Mouse (Mus musculus): ENCODE results near the gene Prtg. TPM values are rescaled to one million over a fixed set of nuclear protein-coding genes. Genes with fewer than 3 reads are reported as not detected.

Prtg gene
- total and polyA plus RNA-seq, 3 experiments = not detected

DNA sequence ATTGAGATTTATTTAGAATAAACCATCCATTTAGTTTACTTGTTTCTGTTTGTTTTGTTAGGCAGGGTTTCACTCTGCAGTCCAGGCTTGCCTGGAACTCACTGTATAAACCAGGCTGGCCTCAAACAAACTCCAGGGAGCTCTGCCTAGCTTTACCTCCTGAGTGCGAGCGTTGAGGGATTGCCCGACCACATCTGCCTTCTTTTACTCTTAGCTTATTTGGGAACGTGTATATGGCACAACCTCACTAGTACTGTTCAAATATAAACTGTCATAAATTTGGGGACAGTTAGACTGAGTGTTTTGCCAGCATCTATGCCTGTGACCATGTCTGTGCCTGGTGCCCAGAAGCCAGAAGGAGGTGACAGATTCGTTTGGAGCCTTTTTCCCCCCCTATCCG, 72.0 kb downstream of the Prtg start:
- TF ChIP-seq TCF12 (IDR thresholded peaks at IDR 0.05; ENCODE audit: low read depth, low read length) (no peak), MXI1 (IDR thresholded peaks at IDR 0.05; ENCODE audit: low read depth, low read length) (no peak), MAX (IDR thresholded peaks at IDR 0.05; ENCODE audit: low read length) (no peak), BHLHE40 (IDR thresholded peaks at IDR 0.05; ENCODE audit: borderline replicate concordance, low read depth, low read length) (no peak), CHD2 (IDR thresholded peaks at IDR 0.05; ENCODE audit: low read length) (no peak), CTCF (IDR thresholded peaks at IDR 0.05 in 2 of 3, conservative IDR thresholded peaks at IDR 0.05 in 1 of 3; ENCODE audit: control insufficient read depth in 1 of 3, insufficient read depth in 1 of 3, low read depth in 2 of 3, low read length in 3 of 3, poor library complexity in 1 of 3, severe bottlenecking in 1 of 3) (no peak), ZNF384 (IDR thresholded peaks at IDR 0.05; ENCODE audit: low read depth, low read length) (no peak)
- Histone ChIP-seq H3K4me1 (ENCODE audit: control insufficient read depth in 1 of 2, insufficient read depth in 2 of 2, low read length in 2 of 2) (peaks cover 3 to 7% of the 10 kb centered on the region in 2 experiments; a peak in 3 of 4 replicates), H3K9ac (ENCODE audit: control insufficient read depth, low read depth, low read length, poor library complexity, severe bottlenecking) (no peak overlapping the region), H3K79me2 (ENCODE audit: control insufficient read depth, insufficient read depth, low read length, poor library complexity) (no peaks in the 10 kb centered on the region), H3K9me3 (replicated peaks; ENCODE audit: insufficient read depth, low read length) (no peaks in the 10 kb centered on the region), H3K27me3 (ENCODE audit: control insufficient read depth in 1 of 2, insufficient read depth in 2 of 2, low read length in 2 of 2) (peaks cover 3 to 14% of the 10 kb centered on the region in 2 experiments), H3K4me3 (ENCODE audit: control insufficient read depth in 1 of 2, insufficient read depth in 1 of 2, low read depth in 2 of 2, low read length in 2 of 2) (no peak overlapping the region), H3K27ac (ENCODE audit: control insufficient read depth, low read depth, low read length) (no peak overlapping the region), H3K36me3 (ENCODE audit: control insufficient read depth in 1 of 2, insufficient read depth in 2 of 2, low read length in 2 of 2) (peaks cover 0 to 3% of the 10 kb centered on the region in 2 experiments; a peak in 2 of 4 replicates)
- DNase-seq (ENCODE audit: low read depth, low spot score) = no peak

DNA sequence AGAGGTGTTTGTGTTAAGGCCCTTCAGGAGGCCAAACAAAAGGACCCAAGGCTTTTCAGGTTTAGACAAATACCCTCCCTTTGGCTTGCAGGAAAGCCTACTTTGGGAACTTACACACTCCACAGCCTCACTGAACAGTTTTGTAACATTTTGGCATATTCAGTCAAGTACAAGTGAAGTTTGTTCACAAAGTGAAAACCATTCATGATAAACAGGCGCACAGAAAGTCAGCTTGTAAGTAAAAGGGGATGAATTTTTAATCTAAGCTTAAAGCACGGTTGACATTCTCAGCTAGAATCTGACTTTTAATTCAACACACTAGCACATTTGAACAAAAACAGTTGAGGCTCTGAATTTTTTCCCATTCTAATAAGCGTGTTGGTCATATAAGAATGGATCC, 72.9 kb downstream of the Prtg start:
- Histone ChIP-seq H3K4me3 (ENCODE audit: control insufficient read depth in 1 of 2, insufficient read depth in 1 of 2, low read depth in 2 of 2, low read length in 2 of 2) (no peak overlapping the region), H3K9me3 (replicated peaks; ENCODE audit: insufficient read depth, low read length) (no peaks in the 10 kb centered on the region), H3K36me3 (ENCODE audit: control insufficient read depth in 1 of 2, insufficient read depth in 2 of 2, low read length in 2 of 2) (peaks cover 0 to 3% of the 10 kb centered on the region in 2 experiments; a peak in 2 of 4 replicates), H3K79me2 (ENCODE audit: control insufficient read depth, insufficient read depth, low read length, poor library complexity) (no peaks in the 10 kb centered on the region), H3K27me3 (ENCODE audit: control insufficient read depth in 1 of 2, insufficient read depth in 2 of 2, low read length in 2 of 2) (peaks cover 1 to 7% of the 10 kb centered on the region in 2 experiments; a peak in 3 of 4 replicates), H3K4me1 (ENCODE audit: control insufficient read depth in 1 of 2, insufficient read depth in 2 of 2, low read length in 2 of 2) (peaks cover 3 to 7% of the 10 kb centered on the region in 2 experiments; a peak in 3 of 4 replicates), H3K9ac (ENCODE audit: control insufficient read depth, low read depth, low read length, poor library complexity, severe bottlenecking) (no peak overlapping the region), H3K27ac (ENCODE audit: control insufficient read depth, low read depth, low read length) (no peak overlapping the region)
- DNase-seq (ENCODE audit: low read depth, low spot score) = no peak
- TF ChIP-seq CTCF (IDR thresholded peaks at IDR 0.05 in 2 of 3, conservative IDR thresholded peaks at IDR 0.05 in 1 of 3; ENCODE audit: control insufficient read depth in 1 of 3, insufficient read depth in 1 of 3, low read depth in 2 of 3, low read length in 3 of 3, poor library complexity in 1 of 3, severe bottlenecking in 1 of 3) (no peak), MYC (IDR thresholded peaks at IDR 0.05; ENCODE audit: low read depth, low read length) (no peak), JUND (IDR thresholded peaks at IDR 0.05; ENCODE audit: low read depth, low read length) (no peak), ZMIZ1 (IDR thresholded peaks at IDR 0.05; ENCODE audit: low read depth, low read length) (no peak), MEF2A (IDR thresholded peaks at IDR 0.05; ENCODE audit: extremely low read depth, insufficient replicate concordance, low read depth, low read length, poor library complexity, severe bottlenecking) (no peak), POLR2A (IDR thresholded peaks at IDR 0.05; ENCODE audit: control insufficient read depth in 1 of 2, insufficient read depth in 1 of 2, low read depth in 1 of 2, low read length in 2 of 2, poor library complexity in 1 of 2) (no peak), CHD1 (IDR thresholded peaks at IDR 0.05; ENCODE audit: low read depth, low read length) (no peak), USF2 (IDR thresholded peaks at IDR 0.05; ENCODE audit: borderline replicate concordance in 1 of 2, insufficient read depth in 1 of 2, low read depth in 1 of 2, low read length in 2 of 2) (no peak), SIN3A (IDR thresholded peaks at IDR 0.05; ENCODE audit: low read length) (no peak), USF1 (IDR thresholded peaks at IDR 0.05; ENCODE audit: low read depth, low read length) (no peak), ZNF384 (IDR thresholded peaks at IDR 0.05; ENCODE audit: low read depth, low read length) (no peak), E2F4 (IDR thresholded peaks at IDR 0.05; ENCODE audit: borderline replicate concordance, low read depth, low read length) (no peak), MXI1 (IDR thresholded peaks at IDR 0.05; ENCODE audit: low read depth, low read length) (no peak), ELF1 (IDR thresholded peaks at IDR 0.05; ENCODE audit: low read depth, low read length) (no peak), POLR2AphosphoS5 (IDR thresholded peaks at IDR 0.05; ENCODE audit: borderline replicate concordance, low read depth, low read length) (no peak)

Data from MEL (cell line).